Mouse (Mus musculus) MEL (cell line): ENCODE data around the gene Rtn4rl1.

Experiments
- HCFC1 ChIP-seq: IDR thresholded peaks from 2 replicates; pipeline ENCODE4 v1.6.1; 2012; ENCODE audit warnings: low read depth, mild to moderate bottlenecking, inconsistent platforms, low read length, improper control_type of control experiment, moderate library complexity
- POLR2A ChIP-seq, 2 experiments: IDR thresholded peaks; 2 replicates each; pipeline ENCODE4 v1.6.1; 2011 to 2012; ENCODE audit warnings: low read length in 2 of 2, mild to moderate bottlenecking in 2 of 2, control low read depth in 1 of 2, improper control_type of control experiment in 1 of 2, low read depth in 1 of 2, moderate library complexity in 1 of 2; ENCODE audit not compliant: control insufficient read depth in 1 of 2, insufficient read depth in 1 of 2, poor library complexity in 1 of 2
- TCF12 ChIP-seq: IDR thresholded peaks from 2 replicates; pipeline ENCODE4 v1.6.1; 2014; ENCODE audit warnings: low read depth, mild to moderate bottlenecking, inconsistent platforms, low read length, improper control_type of control experiment, moderate library complexity
- ZKSCAN1 ChIP-seq: IDR thresholded peaks from 2 replicates; pipeline ENCODE4 v1.6.1; 2012; ENCODE audit warnings: low read depth, mild to moderate bottlenecking, inconsistent platforms, low read length, improper control_type of control experiment, moderate library complexity

GRCm38 (mm10) chr11:75198792-75199191 is 5.2 kb downstream of the Rtn4rl1 start:
- TF ChIP-seq HCFC1, result no peak
- no peak for TF ChIP-seq ZKSCAN1
- TF ChIP-seq POLR2A (IDR thresholded peaks at IDR 0.05; ENCODE audit: control insufficient read depth in 1 of 2, insufficient read depth in 1 of 2, low read depth in 1 of 2, low read length in 2 of 2, poor library complexity in 1 of 2), result no peak
- TF ChIP-seq TCF12, result no peak
